Mouse (Mus musculus): Measurements from ENCODE around the gene Cdc42ep4. TPM values are rescaled to one million over a fixed set of nuclear protein-coding genes. Genes with fewer than 3 reads are reported as not detected.

Cdc42ep4 gene
- total and polyA plus RNA-seq, 2 experiments from 2014 or later, result 60.3 to 88.0 TPM

DNA sequence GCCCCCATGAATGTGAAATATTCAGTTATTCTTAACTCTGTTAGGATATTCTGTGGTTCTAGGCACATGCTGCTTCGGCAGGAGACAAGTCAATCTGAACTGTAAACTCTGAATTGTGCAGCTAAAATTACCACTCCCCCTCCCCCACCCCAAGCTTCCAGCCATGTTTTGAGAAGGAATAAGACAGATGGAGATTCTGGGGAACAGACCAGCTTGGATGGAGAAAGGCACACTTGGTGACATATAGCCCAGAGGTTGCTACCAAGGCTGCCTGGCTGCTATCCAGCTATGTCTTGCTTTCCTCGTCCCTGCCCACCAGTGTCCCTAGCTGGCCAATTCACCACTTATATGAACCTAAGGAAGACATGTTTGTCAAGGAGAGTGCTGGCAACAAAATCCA, 30.3 kb upstream of the Cdc42ep4 start:
- Histone ChIP-seq H3K9ac (replicated peaks; ENCODE audit: low read length, poor library complexity, severe bottlenecking) (no peak overlapping the region), H3K27ac (ENCODE audit: low read depth, low read length) (no peak overlapping the region), H3K4me1 (ENCODE audit: insufficient read depth, low read length) (0 out of 2 replicates have a peak, but pooled peaks cover 3% of the 10 kb centered on the region), H3K36me3 (ENCODE audit: insufficient read depth, low read length) (no peaks in the 10 kb centered on the region), H3K4me3 (ENCODE audit: low read depth, low read length) (no peak overlapping the region), H3K4me2 (ENCODE audit: low read depth, low read length, poor library complexity, severe bottlenecking) (no peak overlapping the region), H3K27me3 (ENCODE audit: insufficient read depth, low read length) (no peaks in the 10 kb centered on the region), H3K9me3 (ENCODE audit: low read length) (no peaks in the 10 kb centered on the region)
- 62% methylated on average over 2 of the region's 2 CpGs for WGBS
- TF ChIP-seq CTCF (IDR thresholded peaks at IDR 0.05), result no peak
- DNase-seq (ENCODE audit: low spot score) (peak; percentile 42), ATAC-seq (ENCODE audit: low FRiP score) (no peak)

DNA sequence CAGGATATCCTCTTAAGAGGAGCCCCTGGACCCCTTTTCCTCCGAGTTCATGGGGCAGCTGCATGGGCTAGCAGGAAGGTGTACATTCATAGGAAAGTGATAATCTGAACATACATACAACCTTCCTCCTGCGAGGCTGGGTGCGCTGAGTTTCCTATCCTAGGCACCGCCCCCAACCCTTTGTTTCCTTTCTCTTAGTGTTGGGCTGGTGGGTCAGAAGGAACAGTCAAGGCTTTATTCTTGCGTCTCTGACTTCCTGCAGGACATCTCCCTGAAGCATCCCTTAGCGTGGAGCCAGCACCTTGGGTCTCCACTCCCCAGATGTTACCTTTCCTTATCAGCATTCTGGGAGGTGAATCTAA, 28.0 kb upstream of the Cdc42ep4 start:
- WGBS, result 32% methylated on average over 6 of the region's 6 CpGs
- no peaks in the 10 kb centered on the region for H3K4me1 ChIP-seq (ENCODE audit: insufficient read depth, low read length)

DNA sequence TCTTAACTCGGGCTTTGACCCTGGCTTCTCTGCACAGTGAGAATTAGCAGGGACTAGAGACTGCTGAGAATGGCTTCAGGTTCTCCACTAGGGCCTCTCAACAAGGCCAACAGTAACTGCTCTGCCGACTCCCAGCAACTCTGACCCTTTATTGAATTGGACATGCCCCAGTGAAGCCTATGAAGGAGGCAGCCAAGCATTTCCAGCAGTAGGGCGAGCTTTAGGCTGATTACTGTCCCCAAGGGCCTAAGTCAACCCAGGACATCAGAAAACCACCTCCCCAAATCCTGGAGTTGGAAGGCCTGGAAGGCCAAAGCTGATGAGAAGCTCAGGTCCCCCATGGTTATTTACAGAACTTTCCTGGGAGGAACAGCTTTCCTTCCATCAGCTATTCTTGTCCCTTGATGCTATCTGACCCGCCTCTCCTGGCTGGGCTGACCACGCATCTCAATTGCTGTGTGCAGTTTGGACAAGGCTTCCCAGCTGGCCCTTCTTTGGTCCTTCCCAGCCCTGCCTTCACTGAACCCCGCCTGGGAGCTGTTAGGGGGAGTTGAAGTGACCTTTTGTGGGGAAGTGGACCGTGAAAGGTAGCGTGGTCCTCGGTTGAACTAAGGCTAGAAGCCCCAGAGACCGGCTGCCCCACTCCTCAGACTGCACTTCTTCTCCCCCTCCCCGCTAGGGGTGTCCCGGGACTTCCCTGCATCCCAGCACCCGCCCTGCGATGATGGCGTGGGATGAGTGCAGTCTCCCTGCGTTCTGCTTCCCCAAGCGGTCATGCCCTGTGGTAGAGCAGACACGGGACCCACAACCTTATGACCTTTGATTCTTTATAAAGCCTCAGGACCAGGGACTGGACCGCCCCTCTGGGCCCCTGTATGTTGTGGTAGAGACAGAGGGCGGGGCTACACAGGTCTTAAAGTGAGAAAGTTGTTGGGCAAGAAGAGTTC, 27.3 kb upstream of the Cdc42ep4 start:
- no peak overlapping the region for H3K9ac ChIP-seq (replicated peaks; ENCODE audit: low read length, poor library complexity, severe bottlenecking)
- H3K4me3 ChIP-seq (ENCODE audit: low read depth, low read length), result no peak overlapping the region
- ATAC-seq (ENCODE audit: low FRiP score) (no peak), DNase-seq (ENCODE audit: low spot score) (no peak)
- H3K4me1 ChIP-seq (ENCODE audit: insufficient read depth, low read length), result no peaks in the 10 kb centered on the region
- no peak overlapping the region for H3K4me2 ChIP-seq (ENCODE audit: low read depth, low read length, poor library complexity, severe bottlenecking)
- TF ChIP-seq CTCF (IDR thresholded peaks at IDR 0.05), result no peak
- WGBS, result 30% methylated on average over 20 of the region's 20 CpGs
- no peaks in the 10 kb centered on the region for H3K27me3 ChIP-seq (ENCODE audit: insufficient read depth, low read length)
- H3K9me3 ChIP-seq (ENCODE audit: low read length), result no peaks in the 10 kb centered on the region
- H3K36me3 ChIP-seq (ENCODE audit: insufficient read depth, low read length), result no peaks in the 10 kb centered on the region
- no peak overlapping the region for H3K27ac ChIP-seq (ENCODE audit: low read depth, low read length)

More for the DNA sequence above, 28.0 kb upstream of the Cdc42ep4 start:
- ATAC-seq (ENCODE audit: low FRiP score) (no peak), DNase-seq (ENCODE audit: low spot score) (no peak)
- Histone ChIP-seq H3K9ac (replicated peaks; ENCODE audit: low read length, poor library complexity, severe bottlenecking) (no peak overlapping the region), H3K36me3 (ENCODE audit: insufficient read depth, low read length) (no peaks in the 10 kb centered on the region), H3K4me2 (ENCODE audit: low read depth, low read length, poor library complexity, severe bottlenecking) (no peak overlapping the region), H3K27ac (ENCODE audit: low read depth, low read length) (no peak overlapping the region), H3K27me3 (ENCODE audit: insufficient read depth, low read length) (no peaks in the 10 kb centered on the region), H3K9me3 (ENCODE audit: low read length) (no peaks in the 10 kb centered on the region), H3K4me3 (ENCODE audit: low read depth, low read length) (no peak overlapping the region)
- TF ChIP-seq CTCF (IDR thresholded peaks at IDR 0.05), result no peak

DNA sequence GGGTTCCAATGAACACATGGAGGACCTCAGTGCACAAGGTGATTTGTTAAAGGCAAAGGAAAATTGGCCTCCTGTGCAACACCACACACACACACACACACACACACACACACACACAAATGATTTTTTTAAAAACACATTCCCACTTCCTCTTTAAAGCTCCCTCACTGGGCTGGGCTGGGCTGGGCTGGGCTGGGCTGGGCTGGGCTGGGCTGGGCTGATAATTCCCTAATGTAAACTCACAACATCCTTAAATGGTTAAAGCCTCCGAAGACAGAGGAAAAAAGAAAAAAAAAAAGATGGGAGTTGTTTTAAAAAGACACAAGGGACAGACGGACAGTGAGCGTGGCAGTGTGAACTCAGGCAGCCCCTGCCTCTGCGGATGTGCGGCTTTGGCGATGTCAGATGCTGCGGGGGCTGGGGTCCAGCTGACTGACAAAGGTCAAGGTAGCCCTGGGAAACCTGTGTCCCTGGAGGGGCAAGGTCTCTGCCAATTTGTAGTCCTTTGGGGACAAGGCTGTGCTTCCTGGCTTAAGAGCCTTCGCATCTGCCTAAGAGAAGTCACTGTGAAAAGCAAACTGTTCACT, 26.3 kb upstream of the Cdc42ep4 start:
- H3K27me3 ChIP-seq (ENCODE audit: insufficient read depth, low read length), result no peaks in the 10 kb centered on the region
- H3K4me1 ChIP-seq (ENCODE audit: insufficient read depth, low read length), result no peaks in the 10 kb centered on the region
- ATAC-seq (ENCODE audit: low FRiP score) (no peak), DNase-seq (ENCODE audit: low spot score) (no peak)
- no peak overlapping the region for H3K27ac ChIP-seq (ENCODE audit: low read depth, low read length)
- WGBS, result 77% methylated on average over 8 of the region's 8 CpGs
- no peak overlapping the region for H3K9ac ChIP-seq (replicated peaks; ENCODE audit: low read length, poor library complexity, severe bottlenecking)
- no peak overlapping the region for H3K4me3 ChIP-seq (ENCODE audit: low read depth, low read length)
- H3K36me3 ChIP-seq (ENCODE audit: insufficient read depth, low read length), result no peaks in the 10 kb centered on the region
- TF ChIP-seq CTCF (IDR thresholded peaks at IDR 0.05), result no peak
- no peaks in the 10 kb centered on the region for H3K9me3 ChIP-seq (ENCODE audit: low read length)
- H3K4me2 ChIP-seq (ENCODE audit: low read depth, low read length, poor library complexity, severe bottlenecking), result no peak overlapping the region

DNA sequence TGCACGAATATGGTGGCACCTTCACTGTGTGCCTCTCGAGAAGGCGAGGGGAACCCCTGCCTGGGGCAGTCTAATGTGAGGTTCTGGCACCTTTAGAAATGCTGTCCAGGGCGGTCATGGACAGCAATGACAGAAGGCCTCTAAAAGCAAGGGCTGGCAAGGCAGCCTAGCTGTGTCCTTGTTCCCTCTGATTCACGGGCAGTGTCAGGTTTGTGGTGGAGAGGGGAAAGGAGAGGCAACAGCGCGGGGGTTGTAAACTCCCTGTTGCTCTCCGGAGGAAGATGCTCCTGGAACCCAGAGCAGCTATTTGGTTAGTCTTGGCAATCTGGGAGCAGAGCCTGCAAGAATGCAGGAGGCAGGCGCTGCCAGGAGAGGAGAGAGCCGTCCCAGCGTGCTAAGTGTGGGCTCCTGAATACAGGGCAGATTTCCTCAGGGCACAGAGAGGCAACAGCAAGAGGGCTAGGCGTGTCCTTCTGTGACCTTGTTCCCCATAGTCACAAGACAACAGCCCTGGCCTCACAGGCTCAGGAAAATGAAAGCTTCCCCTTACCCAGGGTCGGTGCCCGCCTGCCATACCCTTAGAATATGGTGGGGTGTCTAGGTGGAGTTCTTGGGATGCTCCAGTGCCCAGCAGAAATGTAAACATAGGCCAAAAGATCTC, 25.3 kb upstream of the Cdc42ep4 start:
- no peak overlapping the region for H3K9ac ChIP-seq (replicated peaks; ENCODE audit: low read length, poor library complexity, severe bottlenecking)
- no peaks in the 10 kb centered on the region for H3K36me3 ChIP-seq (ENCODE audit: insufficient read depth, low read length)
- no peak overlapping the region for H3K4me3 ChIP-seq (ENCODE audit: low read depth, low read length)
- WGBS, result 76% methylated on average over 14 of the region's 14 CpGs
- ATAC-seq (ENCODE audit: low FRiP score) (no peak), DNase-seq (ENCODE audit: low spot score) (no peak)
- H3K27ac ChIP-seq (ENCODE audit: low read depth, low read length), result no peak overlapping the region
- no peaks in the 10 kb centered on the region for H3K27me3 ChIP-seq (ENCODE audit: insufficient read depth, low read length)
- no peak for TF ChIP-seq CTCF (IDR thresholded peaks at IDR 0.05)
- no peaks in the 10 kb centered on the region for H3K4me1 ChIP-seq (ENCODE audit: insufficient read depth, low read length)
- H3K4me2 ChIP-seq (ENCODE audit: low read depth, low read length, poor library complexity, severe bottlenecking), result no peak overlapping the region
- no peaks in the 10 kb centered on the region for H3K9me3 ChIP-seq (ENCODE audit: low read length)

DNA sequence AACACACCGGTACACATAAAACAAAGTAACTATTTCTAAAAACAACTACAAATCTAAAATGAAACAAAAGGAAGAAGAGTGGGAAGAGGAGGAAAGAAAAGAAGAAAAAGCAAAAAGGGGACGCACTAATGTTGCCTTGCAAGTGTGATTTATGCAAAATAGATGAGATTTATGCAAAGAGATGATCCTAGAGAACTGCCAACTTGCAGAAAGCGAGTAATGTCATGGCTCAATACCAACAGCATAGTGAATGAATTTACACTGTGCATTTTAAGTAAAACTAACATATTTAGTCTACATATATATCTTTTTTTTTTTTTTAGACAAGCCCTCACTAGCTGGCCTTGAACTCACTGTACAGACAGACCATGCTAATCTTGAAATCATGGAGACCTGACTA, 23.1 kb upstream of the Cdc42ep4 start:
- Histone ChIP-seq H3K4me2 (ENCODE audit: low read depth, low read length, poor library complexity, severe bottlenecking) (no peak overlapping the region), H3K9me3 (ENCODE audit: low read length) (no peaks in the 10 kb centered on the region), H3K27ac (ENCODE audit: low read depth, low read length) (no peak overlapping the region), H3K4me1 (ENCODE audit: insufficient read depth, low read length) (no peaks in the 10 kb centered on the region), H3K9ac (replicated peaks; ENCODE audit: low read length, poor library complexity, severe bottlenecking) (no peak overlapping the region), H3K36me3 (ENCODE audit: insufficient read depth, low read length) (no peaks in the 10 kb centered on the region), H3K27me3 (ENCODE audit: insufficient read depth, low read length) (no peaks in the 10 kb centered on the region), H3K4me3 (ENCODE audit: low read depth, low read length) (no peak overlapping the region)
- no peak for ATAC-seq (ENCODE audit: low FRiP score)
- no peak for DNase-seq (ENCODE audit: low spot score)
- WGBS, result 66% methylated on average over 3 of the region's 3 CpGs
- TF ChIP-seq CTCF (IDR thresholded peaks at IDR 0.05), result no peak
